Mouse (Mus musculus): Measurements from ENCODE around the gene Pbx4.

Gene Pbx4

DNA sequence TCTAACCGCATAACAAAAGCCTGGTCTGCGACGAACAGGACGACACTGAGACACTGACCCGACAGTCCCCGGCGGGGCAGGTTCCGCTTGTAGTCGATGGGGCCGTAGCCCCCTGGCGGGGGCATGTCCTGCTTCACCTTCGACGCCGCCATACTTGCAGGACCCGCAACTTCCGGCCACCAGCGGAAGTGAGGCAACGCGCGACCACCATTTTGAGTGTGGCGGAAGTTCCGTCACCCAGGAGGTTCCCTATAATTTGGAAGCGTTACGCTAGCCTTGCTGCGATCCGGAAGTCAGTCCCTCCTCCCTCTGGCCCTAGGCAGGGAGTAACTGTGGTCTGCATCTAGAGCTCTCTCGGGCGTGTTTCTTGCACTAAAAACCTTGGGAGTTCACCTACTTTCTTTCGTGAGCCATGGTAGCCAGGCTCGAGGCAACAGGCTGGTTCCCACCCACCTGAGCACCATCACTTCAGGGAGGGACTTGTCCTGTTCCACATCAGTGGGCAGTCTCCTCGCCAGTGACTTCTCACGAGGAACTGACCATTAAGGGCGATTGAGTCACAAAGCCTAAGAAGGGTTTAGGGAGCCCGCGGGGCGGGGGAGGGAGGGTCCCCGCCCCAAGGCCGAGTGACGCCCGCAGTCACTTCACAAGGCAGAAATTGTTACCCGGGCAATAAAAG, 69.3 kb downstream of the Pbx4 start:
- peak; percentile 95 to 96 for DNase-seq

GRCm38 (mm10) chr8:69902163-69903062, 70.1 kb downstream of the Pbx4 start, which contains the start of the genes Tssk6, Ndufa13 and Yjefn3:
Gene Tssk6, plus strand, starts transcription at chr8:69902184.
Gene Ndufa13, minus strand, starts transcription at chr8:69902558.
Gene Yjefn3, minus strand, starts transcription at chr8:69902712.
- peak; percentile 40 to 63 for DNase-seq

- DNase-seq = peak; percentile 99
Observed at GRCm38 (mm10) chr8:69903063-69903542, 70.8 kb downstream of the Pbx4 start.

- DNase-seq = no peak
Observed at GRCm38 (mm10) chr8:69904096-69904495, 71.8 kb downstream of the Pbx4 start.

DNA sequence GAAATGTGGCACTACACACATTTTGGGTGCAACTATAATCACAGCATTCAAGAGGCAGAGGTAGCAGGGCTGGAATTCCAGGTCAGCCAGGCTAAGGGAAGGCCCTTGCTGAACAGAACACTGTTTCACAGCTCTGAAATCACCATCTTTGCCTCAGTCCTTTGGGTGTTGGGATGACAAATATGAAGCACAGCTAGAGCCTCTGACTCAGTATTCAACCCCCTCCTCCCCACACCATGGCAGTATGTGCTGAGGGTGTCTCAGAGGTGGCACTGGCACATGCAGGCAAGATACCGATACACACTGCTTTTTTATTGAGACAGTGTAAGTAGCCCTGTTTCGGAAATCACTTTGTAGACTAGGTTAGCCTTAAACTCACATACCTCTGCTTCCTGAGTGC, 74.0 kb downstream of the Pbx4 start:
- DNase-seq = no peak

DNA sequence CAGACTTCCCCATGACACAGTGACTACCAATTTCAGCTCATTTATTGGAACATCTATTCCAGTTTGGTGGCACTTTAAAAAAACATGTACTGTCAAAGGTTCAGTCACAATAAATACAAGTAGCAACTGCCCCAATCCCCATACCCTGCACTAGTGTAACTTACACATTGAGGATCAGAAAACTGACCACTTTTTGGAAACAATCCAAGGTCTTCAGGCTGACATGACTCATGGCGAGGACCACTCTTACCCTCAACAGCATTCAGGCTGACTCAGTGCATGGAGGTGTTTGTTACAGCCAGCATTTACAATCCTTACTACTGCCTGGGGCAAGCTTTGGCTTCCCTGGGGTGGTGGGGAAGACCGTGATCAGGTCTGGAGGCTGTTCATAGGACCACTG, 74.8 kb downstream of the Pbx4 start:
- DNase-seq = no peak

- no peak for DNase-seq
Observed at GRCm38 (mm10) chr8:69911917-69912316, 79.6 kb downstream of the Pbx4 start.

DNA sequence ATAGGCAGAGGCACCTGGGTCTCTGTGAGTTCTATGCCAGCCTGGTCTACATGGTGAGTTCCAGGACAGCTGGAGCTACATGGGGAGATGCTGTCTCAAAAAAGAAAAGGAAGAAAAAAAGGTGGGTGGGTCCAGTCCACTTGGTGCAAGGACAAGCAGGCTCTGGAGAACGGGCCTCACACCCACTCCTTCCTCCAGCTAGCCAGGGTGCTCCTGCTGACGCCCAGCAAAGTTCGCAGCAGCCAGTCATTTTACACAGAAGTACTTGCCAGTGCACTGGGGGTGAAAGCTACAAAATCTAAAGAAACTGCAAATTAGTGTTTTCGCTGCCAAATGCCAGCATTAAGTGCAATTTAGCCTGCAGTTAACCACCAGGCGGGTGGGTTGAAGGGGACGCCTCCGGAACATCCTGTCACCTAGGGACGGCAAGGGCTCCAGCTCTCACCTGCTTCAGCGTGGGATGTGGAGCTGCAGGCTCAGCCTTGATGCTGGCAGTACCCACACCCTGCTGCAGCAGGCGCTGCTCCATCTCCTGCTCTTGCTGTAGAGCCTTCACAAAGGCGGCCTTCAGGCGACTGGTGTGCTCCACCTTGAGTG, 80.3 kb downstream of the Pbx4 start:
- DNase-seq = no peak

- no peak for DNase-seq
Observed at GRCm38 (mm10) chr8:69914526-69914925, 82.2 kb downstream of the Pbx4 start.

- DNase-seq = no peak
Observed at GRCm38 (mm10) chr8:69915748-69916147, 83.5 kb downstream of the Pbx4 start.

DNA sequence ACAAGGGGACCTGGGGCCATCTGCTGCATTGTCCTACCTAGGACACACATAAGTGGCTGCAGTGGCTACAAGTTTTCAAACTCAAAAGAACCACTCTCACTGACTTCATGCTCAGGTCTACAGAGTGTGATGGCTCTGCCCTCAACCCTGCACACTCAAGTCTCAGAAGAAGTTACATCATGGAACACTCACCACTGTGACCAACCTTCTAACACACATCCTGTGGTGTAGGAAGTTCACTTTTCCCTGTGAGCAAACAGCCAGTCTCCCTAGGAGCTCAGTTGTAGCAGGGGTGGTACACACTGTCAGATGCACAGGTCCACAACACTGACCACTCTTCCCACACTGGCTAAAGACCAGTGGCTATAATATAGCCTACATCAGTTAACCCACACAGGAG, 86.2 kb downstream of the Pbx4 start:
- DNase-seq = no peak

GRCm38 (mm10) chr8:69919010-69919409, 86.7 kb downstream of the Pbx4 start:
- DNase-seq = peak; percentile 81 to 83

- peak in 1 of 2 experiments; percentile 25 for DNase-seq
Observed at GRCm38 (mm10) chr8:69919876-69920662, 87.8 kb downstream of the Pbx4 start.

- DNase-seq = no peak
Observed at GRCm38 (mm10) chr8:69921141-69921540, 88.8 kb downstream of the Pbx4 start.
